Mouse (Mus musculus): Measurements from ENCODE around the gene Psmg3. TPM values are rescaled to one million over a fixed set of nuclear protein-coding genes. Genes with fewer than 3 reads are reported as not detected.

Gene Psmg3
- total RNA-seq (2014; fragmentation: Nextera tagmentation) (79.1 and 83.9 TPM in 2 replicates), total RNA-seq (2017) (25.7 and 30.3 TPM in 2 replicates)

- ATAC-seq (replicated peaks; ENCODE audit: poor library complexity, severe bottlenecking): peak; percentile 83
These were observed at the start of gene Psmg3, which contains the start of gene Gm26938 for GRCm38 (mm10) chr5:139826357-139827055. TSS of gene Psmg3 (minus strand) at chr5:139826885. TSS of gene Gm26938 (minus strand) at chr5:139826407.

- ATAC-seq (replicated peaks; ENCODE audit: poor library complexity, severe bottlenecking): no peak
These were observed 44.8 kb upstream of the Psmg3 start for GRCm38 (mm10) chr5:139871526-139871925.

DNA sequence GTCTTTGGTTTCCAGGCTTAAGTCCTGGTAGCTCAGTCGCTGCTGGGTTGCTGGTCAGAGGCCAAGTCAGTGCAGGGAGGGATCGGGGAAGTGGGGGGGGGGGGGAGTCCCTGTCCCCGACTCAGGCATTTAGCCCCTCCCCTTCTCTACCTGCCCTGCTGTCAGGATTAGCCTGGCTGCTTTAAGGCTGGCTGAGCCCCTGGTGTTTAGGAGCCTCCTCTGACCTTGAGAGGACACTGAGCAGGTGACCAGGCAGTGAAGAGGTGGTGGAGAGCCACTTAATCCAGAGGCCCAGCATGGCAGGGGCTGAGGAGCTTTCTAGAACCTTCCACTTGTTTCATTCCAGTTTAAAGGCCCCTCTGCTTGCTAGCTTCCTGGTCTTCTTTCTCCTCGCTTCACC, 44.2 kb upstream of the Psmg3 start:
- no peak for ATAC-seq (replicated peaks; ENCODE audit: poor library complexity, severe bottlenecking)

- ATAC-seq (replicated peaks; ENCODE audit: poor library complexity, severe bottlenecking): no peak
These were observed 36.1 kb upstream of the Psmg3 start for GRCm38 (mm10) chr5:139862759-139863158.

- ATAC-seq (replicated peaks; ENCODE audit: poor library complexity, severe bottlenecking): peak; percentile 37
These were observed 33.8 kb upstream of the Psmg3 start for GRCm38 (mm10) chr5:139860328-139861104.

DNA sequence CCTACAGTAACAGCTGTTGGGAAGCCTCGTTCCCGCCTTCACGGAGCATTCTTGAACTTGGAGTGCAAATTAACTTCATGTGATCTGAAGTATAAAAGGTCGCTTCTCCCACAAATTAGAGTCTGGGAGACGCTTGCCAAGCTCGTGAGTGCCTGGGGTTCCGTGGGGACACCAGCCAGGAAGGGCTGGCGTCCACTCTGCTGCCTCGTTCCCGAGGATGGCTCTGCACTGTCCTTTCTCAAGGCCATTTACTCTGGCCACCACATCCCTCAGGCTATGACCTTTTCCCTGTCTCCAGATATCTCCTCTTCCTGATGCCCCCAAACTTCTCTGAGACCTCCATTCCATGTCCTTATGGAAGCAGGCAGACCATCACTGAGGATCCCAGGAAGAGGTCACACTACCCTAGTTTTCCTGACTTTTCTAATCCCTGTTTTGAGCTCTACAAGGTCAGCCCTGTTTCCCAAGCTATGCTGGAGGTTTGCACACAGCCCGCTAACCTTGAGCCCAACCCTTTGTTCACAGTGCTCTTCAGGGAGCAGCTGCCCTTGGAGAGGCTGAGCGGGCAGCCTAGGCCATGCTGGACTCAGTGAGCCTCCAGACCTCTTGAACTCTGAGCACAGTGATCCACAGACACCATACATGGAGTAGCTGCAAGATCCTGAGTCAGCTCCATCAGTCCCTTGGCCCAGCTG, 23.1 kb upstream of the Psmg3 start:
- ATAC-seq (replicated peaks; ENCODE audit: poor library complexity, severe bottlenecking): no peak

DNA sequence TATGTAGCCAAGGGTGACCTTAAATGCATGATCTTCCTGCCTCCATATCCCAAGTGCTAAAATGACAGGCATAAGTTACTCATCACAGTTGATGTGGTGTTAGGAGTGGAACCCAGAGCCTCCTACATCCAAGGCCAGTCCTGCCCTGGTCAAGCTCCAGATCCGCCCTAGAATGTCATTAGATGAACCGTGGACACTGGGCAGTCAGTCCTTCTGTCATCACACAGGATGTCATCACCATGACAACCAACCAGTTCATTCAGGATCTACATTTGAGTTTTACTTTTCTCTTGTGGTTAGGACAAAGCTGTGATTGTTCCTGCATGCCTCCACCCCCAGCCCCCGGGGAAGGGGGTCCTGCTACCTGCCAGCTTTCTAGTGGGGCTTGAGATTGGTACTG, 12.5 kb upstream of the Psmg3 start:
- ATAC-seq (replicated peaks; ENCODE audit: poor library complexity, severe bottlenecking): no peak

GRCm38 (mm10) chr5:139838476-139838892, 11.8 kb upstream of the Psmg3 start:
- peak; percentile 73 for ATAC-seq (replicated peaks; ENCODE audit: poor library complexity, severe bottlenecking)

- no peak for ATAC-seq (replicated peaks; ENCODE audit: poor library complexity, severe bottlenecking)
These were observed 9.0 kb upstream of the Psmg3 start for GRCm38 (mm10) chr5:139835706-139836105.

- no peak for ATAC-seq (replicated peaks; ENCODE audit: poor library complexity, severe bottlenecking)
These were observed 5.4 kb upstream of the Psmg3 start for GRCm38 (mm10) chr5:139832125-139832524.

GRCm38 (mm10) chr5:139830734-139831133, 4.0 kb upstream of the Psmg3 start:
- ATAC-seq (replicated peaks; ENCODE audit: poor library complexity, severe bottlenecking): peak; percentile 87

DNA sequence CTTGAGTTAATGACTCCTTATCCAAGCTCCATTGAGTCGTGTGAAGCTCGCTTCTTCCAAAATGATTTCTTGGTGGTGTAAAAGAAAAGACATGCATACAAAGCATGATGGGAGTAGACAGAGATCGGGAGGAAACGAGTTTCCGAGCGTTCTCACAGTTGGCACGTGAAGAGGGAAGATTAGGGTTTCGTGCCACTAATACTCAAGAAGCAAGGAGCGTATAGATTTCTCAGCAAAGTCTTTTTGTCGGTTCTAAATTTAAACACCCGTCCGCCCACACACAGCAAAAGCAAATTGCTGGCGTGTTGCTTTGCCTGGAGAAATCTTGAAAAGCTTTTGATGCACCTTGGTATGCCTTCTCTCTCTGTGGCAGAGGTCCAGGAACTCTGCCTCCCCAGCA, 2.7 kb upstream of the Psmg3 start:
- ATAC-seq (replicated peaks; ENCODE audit: poor library complexity, severe bottlenecking): no peak

DNA sequence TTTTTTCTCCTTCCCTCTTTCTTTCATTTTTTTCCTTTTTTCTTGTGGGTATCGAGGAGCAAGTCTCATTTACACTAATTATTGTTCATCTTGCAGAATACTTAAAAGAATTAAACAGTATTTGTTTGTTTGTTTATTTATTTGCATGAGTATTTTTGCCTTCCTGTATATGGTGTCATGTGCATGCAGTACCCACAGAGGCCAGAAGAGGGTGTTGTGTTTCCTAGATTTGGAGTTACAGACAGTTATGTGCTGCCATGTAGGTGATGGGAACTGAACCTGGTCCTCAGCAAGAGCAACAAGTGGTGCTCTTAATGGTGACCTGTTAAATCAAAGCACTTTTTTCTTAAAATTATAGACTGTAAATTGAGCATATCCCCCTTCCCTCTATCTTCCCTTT, 908 bp upstream of the Psmg3 start:
- ATAC-seq (replicated peaks; ENCODE audit: poor library complexity, severe bottlenecking): no peak

- no peak for ATAC-seq (replicated peaks; ENCODE audit: poor library complexity, severe bottlenecking)
These were observed 738 bp downstream of the Psmg3 start for GRCm38 (mm10) chr5:139825947-139826346.

GRCm38 (mm10) chr5:139824531-139824930, 2.2 kb downstream of the Psmg3 start:
- no peak for ATAC-seq (replicated peaks; ENCODE audit: poor library complexity, severe bottlenecking)

GRCm38 (mm10) chr5:139821466-139822459, 4.9 kb downstream of the Psmg3 start:
- ATAC-seq (replicated peaks; ENCODE audit: poor library complexity, severe bottlenecking): no peak

GRCm38 (mm10) chr5:139819538-139820181, 7.0 kb downstream of the Psmg3 start, which contains the start of gene Tmem184a:
TSS of gene Tmem184a (minus strand) at chr5:139819917.
- ATAC-seq (replicated peaks; ENCODE audit: poor library complexity, severe bottlenecking): no peak

GRCm38 (mm10) chr5:139818801-139819200, 7.9 kb downstream of the Psmg3 start:
- peak; percentile 41; the same call in 1 of the 2 replicates for ATAC-seq (replicated peaks; ENCODE audit: poor library complexity, severe bottlenecking)

GRCm38 (mm10) chr5:139818056-139818455, 8.6 kb downstream of the Psmg3 start:
- ATAC-seq (replicated peaks; ENCODE audit: poor library complexity, severe bottlenecking): no peak
